In genomic region chr14:48669541-48670257, GRCm38 (mm10) we compare ENCODE assay signal across 17 mouse cellular contexts. TPM values are rescaled to one million over a fixed set of nuclear protein-coding genes. Genes with fewer than 3 reads are reported as not detected.
DNase-seq lines count a peak whose midpoint lies in the region; ATAC-seq lines count a peak whose summit lies in the region.
"Had no signal": no experiment of that assay in that cellular context is flagged by ENCODE, and none has a peak within 500 bp of the region (broad histone marks: within the 10 kb centered on the region; RNA-seq: fewer than 3 reads in every experiment).

No protein-coding gene starts in this region.

- peak; percentile 16 for DNase-seq in embryo, embryonic 10 days (ENCODE audit: low spot score)
- no peak for DNase-seq in forebrain, embryonic 14.5 days (ENCODE audit: low spot score)
- DNase-seq in midbrain, embryonic 14.5 days, result peak; percentile 65
- DNase-seq in testis, postnatal 10 days (ENCODE audit: low spot score), result no peak
- DNase-seq in kidney, postnatal 10 days, result no peak
- DNase-seq: adrenal gland, adult 8-10 months; B cell, adult 2 months; kidney, adult 11 months; kidney, postnatal 25 days; thymus, postnatal 36 days had no signal

- peak overlapping the region; percentile 66 for H3K4me2 ChIP-seq in forebrain, embryonic 12.5 days
- H3K4me2 ChIP-seq in forebrain, embryonic 16.5 days (ENCODE audit: low read length), result no peak overlapping the region
- peak overlapping the region; percentile 49 for H3K4me2 ChIP-seq in forebrain, embryonic 14.5 days (ENCODE audit: low read length)
- peak overlapping the region; percentile 86 for H3K4me2 ChIP-seq in midbrain, embryonic 14.5 days (ENCODE audit: low read length)
- H3K4me2 ChIP-seq: liver, embryonic 15.5 days had no signal

- peak overlapping the region; percentile 57 for H3K9ac ChIP-seq in forebrain, embryonic 12.5 days
- H3K9ac ChIP-seq in forebrain, embryonic 16.5 days (replicated peaks; ENCODE audit: low read depth, low read length), result no peak overlapping the region
- H3K9ac ChIP-seq in forebrain, embryonic 14.5 days (ENCODE audit: low read length), result peak overlapping the region; percentile 30; the same call in 1 of the 2 replicates
- H3K9ac ChIP-seq in midbrain, embryonic 14.5 days (replicated peaks; ENCODE audit: low read length), result peak overlapping the region; percentile 76
- H3K9ac ChIP-seq: liver, embryonic 15.5 days had no signal

- peaks cover 54% of the 10 kb centered on the region for H3K4me1 ChIP-seq in forebrain, embryonic 12.5 days
- H3K4me1 ChIP-seq in forebrain, embryonic 16.5 days (replicated peaks; ENCODE audit: control insufficient read depth, insufficient read depth, low read length), result peaks cover 28% of the 10 kb centered on the region
- peaks cover 4% of the 10 kb centered on the region; the same call in 1 of the 2 replicates for H3K4me1 ChIP-seq in forebrain, embryonic 14.5 days (ENCODE audit: control insufficient read depth, insufficient read depth, low read length)
- H3K4me1 ChIP-seq in midbrain, embryonic 14.5 days (ENCODE audit: control insufficient read depth, insufficient read depth, low read length), result peaks cover 8% of the 10 kb centered on the region
- H3K4me1 ChIP-seq: liver, embryonic 15.5 days had no signal

- H3K4me3 ChIP-seq in forebrain, embryonic 12.5 days (replicated peaks), result peak overlapping the region; percentile 58
- no peak overlapping the region for H3K4me3 ChIP-seq in forebrain, embryonic 16.5 days (replicated peaks; ENCODE audit: low read length)
- H3K4me3 ChIP-seq in forebrain, embryonic 14.5 days (ENCODE audit: low read depth, low read length), result no peak overlapping the region; the same call in 1 of the 2 replicates
- peak overlapping the region; percentile 58 for H3K4me3 ChIP-seq in midbrain, embryonic 14.5 days (replicated peaks; ENCODE audit: low read depth, low read length)
- H3K4me3 ChIP-seq: heart, adult 2 months; liver, embryonic 15.5 days; myocyte had no signal

- ATAC-seq in forebrain, embryonic 12.5 days (ENCODE audit: low FRiP score), result no peak
- no peak for ATAC-seq in forebrain, embryonic 16.5 days
- no peak for ATAC-seq in forebrain, embryonic 14.5 days
- no peak for ATAC-seq in midbrain, embryonic 14.5 days (ENCODE audit: low FRiP score, low TSS enrichment)

- WGBS in forebrain, embryonic 12.5 days, result 1% methylated on average over 18 of the region's 18 CpGs
- 7% methylated on average over 18 of the region's 18 CpGs for WGBS in forebrain, embryonic 16.5 days
- WGBS in forebrain, embryonic 14.5 days, result 3% methylated on average over 18 of the region's 18 CpGs
- WGBS in midbrain, embryonic 14.5 days, result 4% methylated on average over 18 of the region's 18 CpGs

- peaks cover 76% of the 10 kb centered on the region for H3K27me3 ChIP-seq in forebrain, embryonic 12.5 days
- peaks cover 54% of the 10 kb centered on the region for H3K27me3 ChIP-seq in forebrain, embryonic 16.5 days (replicated peaks; ENCODE audit: control insufficient read depth, insufficient read depth, low read length)
- H3K27me3 ChIP-seq in forebrain, embryonic 14.5 days (replicated peaks; ENCODE audit: control insufficient read depth, insufficient read depth, low read length), result peaks cover 63% of the 10 kb centered on the region
- H3K27me3 ChIP-seq in midbrain, embryonic 14.5 days (ENCODE audit: control insufficient read depth, insufficient read depth, low read length), result peaks cover 7% of the 10 kb centered on the region; the same call in 1 of the 2 replicates

- no peaks in the 10 kb centered on the region for H3K36me3 ChIP-seq in forebrain, embryonic 12.5 days (replicated peaks)
- H3K36me3 ChIP-seq in forebrain, embryonic 16.5 days (ENCODE audit: control insufficient read depth, insufficient read depth), result no peaks in the 10 kb centered on the region
- H3K36me3 ChIP-seq in forebrain, embryonic 14.5 days (ENCODE audit: control insufficient read depth, insufficient read depth, low read length), result no peaks in the 10 kb centered on the region
- H3K36me3 ChIP-seq in midbrain, embryonic 14.5 days (ENCODE audit: control insufficient read depth, insufficient read depth, low read length), result no peaks in the 10 kb centered on the region
- H3K36me3 ChIP-seq: liver, embryonic 15.5 days had no signal

- peak overlapping the region; percentile 84 for H3K27ac ChIP-seq in forebrain, embryonic 12.5 days
- no peak overlapping the region for H3K27ac ChIP-seq in forebrain, embryonic 16.5 days (ENCODE audit: low read length)
- peak overlapping the region; percentile 2; the same call in 1 of the 2 replicates for H3K27ac ChIP-seq in forebrain, embryonic 14.5 days (ENCODE audit: low read depth, low read length)
- peak overlapping the region; percentile 91 for H3K27ac ChIP-seq in midbrain, embryonic 14.5 days (replicated peaks; ENCODE audit: low read depth, low read length)
- H3K27ac ChIP-seq: heart, adult 2 months; liver, embryonic 15.5 days; macrophage had no signal

- no peaks in the 10 kb centered on the region for H3K9me3 ChIP-seq in forebrain, embryonic 12.5 days
- H3K9me3 ChIP-seq in forebrain, embryonic 16.5 days (ENCODE audit: control insufficient read depth, low read length), result no peaks in the 10 kb centered on the region
- H3K9me3 ChIP-seq in forebrain, embryonic 14.5 days (replicated peaks; ENCODE audit: control insufficient read depth, low read length), result no peaks in the 10 kb centered on the region
- H3K9me3 ChIP-seq in midbrain, embryonic 14.5 days (ENCODE audit: control insufficient read depth, low read length), result no peaks in the 10 kb centered on the region
- H3K9me3 ChIP-seq: liver, embryonic 15.5 days had no signal

RNA-seq across cellular contexts. Expression of gene Otx2, which starts 3.9 kb away (rescaled TPM):
- polyA plus RNA-seq in forebrain, embryonic 12.5 days (2016; fragmentation: Nextera tagmentation; extraction: Ambion mirVana), result 56.7 and 59.3 TPM in 2 replicates
- 9.3 and 9.9 TPM in 2 replicates for polyA plus RNA-seq in forebrain, embryonic 16.5 days (2015; fragmentation: Nextera tagmentation; extraction: Ambion mirVana)
- 18.1 and 19.0 TPM in 2 replicates for polyA plus RNA-seq in forebrain, embryonic 14.5 days (2014; fragmentation: Nextera tagmentation; extraction: Ambion mirVana)
- polyA plus RNA-seq in midbrain, embryonic 14.5 days (2014; fragmentation: Nextera tagmentation; extraction: Ambion mirVana), result 103 and 129 TPM in 2 replicates
- polyA plus RNA-seq: heart, adult 2 months; liver, embryonic 15.5 days; macrophage; myocyte; stomach, embryonic 14.5 days had no signal

Comparison
In these comparisons a context has a peak if more than half of its experiments do, and no peak if none do; other contexts are left out.
1. H3K4me3 ChIP-seq: peak in forebrain, embryonic 12.5 days (single experiment) and midbrain, embryonic 14.5 days (single experiment); none in forebrain, embryonic 16.5 days (single experiment) and forebrain, embryonic 14.5 days (single experiment).
2. DNase-seq: peak in embryo, embryonic 10 days (single experiment) and midbrain, embryonic 14.5 days (single experiment); none in forebrain, embryonic 14.5 days (single experiment), testis, postnatal 10 days (single experiment) and kidney, postnatal 10 days (single experiment).